Mouse (Mus musculus): ENCODE data around the gene Pex12. TPM values are rescaled to one million over a fixed set of nuclear protein-coding genes. Genes with fewer than 3 reads are reported as not detected.
"Not testable (repeated sequence)": the region's sequence is repeated elsewhere in the genome, so short reads cannot be mapped to it uniquely, and the experiment has no call there.

Pex12 gene
- polyA plus RNA-seq (2016; fragmentation: Nextera tagmentation; extraction: Ambion mirVana) = 13.9 and 17.2 TPM in 2 replicates

DNA sequence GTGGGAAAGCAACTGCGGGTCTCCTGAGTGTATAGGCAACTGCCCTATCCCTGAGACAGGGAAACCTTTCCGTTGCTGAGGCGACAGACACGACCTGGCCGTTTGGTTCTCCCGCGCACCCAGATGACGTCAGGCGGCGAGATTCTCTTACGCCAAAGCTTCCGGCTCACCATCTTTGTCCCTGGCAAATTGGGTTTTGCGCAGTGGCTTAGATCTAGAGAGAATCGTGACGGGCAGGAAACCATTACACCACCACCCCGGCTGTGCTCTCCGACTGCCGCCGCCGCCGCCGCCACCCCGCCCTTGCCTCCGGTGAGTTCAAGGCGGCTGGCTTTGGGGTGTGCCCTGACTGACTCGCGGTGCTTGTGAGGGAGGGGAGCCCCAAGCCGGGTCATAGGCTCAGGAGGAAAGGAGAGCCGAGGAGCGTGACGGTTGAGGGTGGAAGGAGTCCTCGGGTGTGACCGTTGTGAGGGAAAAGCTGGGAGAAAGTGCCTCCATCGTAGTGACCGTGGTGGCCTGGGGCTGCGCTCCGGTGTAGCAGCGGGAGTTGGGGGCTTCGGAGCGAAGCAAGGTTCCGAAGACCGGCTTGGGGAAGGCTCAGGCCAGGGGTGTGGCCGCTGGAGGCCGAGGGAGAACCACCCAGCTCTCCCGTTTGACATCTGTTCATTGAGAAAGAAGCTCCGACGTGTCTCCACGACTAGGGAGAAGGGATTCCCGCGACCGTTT lies at the start of gene Pex12:
Gene Pex12, minus strand, starts transcription at position 61 of the 726 bp plus-strand sequence.
- H3K27me3 ChIP-seq (ENCODE audit: insufficient read depth, poor library complexity, severe bottlenecking) = no peaks in the 10 kb centered on the region
- H3K4me3 ChIP-seq = peak within 1 kb of the TSS; percentile 96
- peaks cover 32% of the 10 kb centered on the region for H3K4me1 ChIP-seq (replicated peaks)
- peak; percentile 96 for DNase-seq (ENCODE audit: low spot score)
- no peaks in the 10 kb centered on the region for H3K9me3 ChIP-seq
- no peaks in the 10 kb centered on the region; the same call in 1 of the 2 replicates for H3K36me3 ChIP-seq
- peak within 1 kb of the TSS; percentile 97 for H3K27ac ChIP-seq
- WGBS = under 1% methylated on average over 51 of the region's 51 CpGs

DNA sequence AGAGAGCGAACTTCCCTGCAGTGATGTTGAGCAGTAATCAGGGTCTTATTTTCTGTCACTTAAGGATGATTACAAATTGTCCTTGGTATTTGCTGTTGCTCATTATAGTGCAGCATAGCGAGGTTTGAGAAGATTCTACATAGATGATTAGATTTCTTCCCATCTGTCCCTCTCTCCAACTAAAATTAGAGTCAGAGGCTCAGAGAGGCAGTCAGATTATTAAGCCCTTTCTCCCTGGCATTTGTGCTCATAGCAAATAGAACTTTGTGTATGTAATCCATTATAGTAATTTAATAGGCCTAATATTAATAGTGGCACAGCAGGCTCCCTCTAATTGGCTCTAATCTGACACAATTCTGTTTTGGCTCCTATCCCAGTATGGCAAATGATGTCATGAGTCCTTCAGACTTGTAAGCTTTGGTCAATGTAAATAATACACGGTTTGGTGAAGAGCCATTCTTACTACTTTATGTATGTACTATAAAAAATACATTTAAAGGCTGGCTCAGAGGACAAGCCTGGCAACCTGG lies 39.4 kb upstream of the Pex12 start:
- DNase-seq (ENCODE audit: low spot score) = no peak
- H3K36me3 ChIP-seq = peaks cover 97% of the 10 kb centered on the region
- no peaks in the 10 kb centered on the region for H3K4me1 ChIP-seq (replicated peaks)
- no peaks in the 10 kb centered on the region for H3K9me3 ChIP-seq
- WGBS = 93% methylated on average over 3 of the region's 3 CpGs
- no peak overlapping the region for H3K4me3 ChIP-seq
- H3K27ac ChIP-seq = no peak overlapping the region
- no peaks in the 10 kb centered on the region for H3K27me3 ChIP-seq (ENCODE audit: insufficient read depth, poor library complexity, severe bottlenecking)

DNA sequence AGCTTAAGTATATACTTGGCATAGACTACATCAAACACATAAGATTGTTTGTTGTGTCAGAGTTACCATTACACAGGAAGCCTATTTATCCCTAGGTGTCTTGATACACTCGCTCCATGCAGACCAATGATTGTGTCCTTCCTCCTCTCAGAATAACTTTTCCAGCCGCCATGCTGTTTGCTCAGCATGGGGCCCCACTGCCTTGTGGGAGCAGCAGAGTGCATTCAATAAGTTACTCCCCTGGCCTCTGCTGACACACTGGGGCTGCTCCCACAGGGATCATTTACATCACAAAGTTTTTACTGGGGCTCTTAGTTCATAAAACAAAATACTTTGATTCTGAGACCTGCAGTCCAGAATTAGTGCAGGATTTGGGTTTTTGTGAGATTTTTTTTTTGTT lies 37.3 kb upstream of the Pex12 start:
- Histone ChIP-seq H3K9me3 (no peaks in the 10 kb centered on the region), H3K4me1 (replicated peaks) (no peaks in the 10 kb centered on the region), H3K27ac (no peak overlapping the region), H3K27me3 (ENCODE audit: insufficient read depth, poor library complexity, severe bottlenecking) (no peaks in the 10 kb centered on the region), H3K4me3 (no peak overlapping the region), H3K36me3 (peaks cover 97% of the 10 kb centered on the region)
- DNase-seq (ENCODE audit: low spot score) = no peak
- WGBS = 33% methylated on average over 2 of the region's 2 CpGs

DNA sequence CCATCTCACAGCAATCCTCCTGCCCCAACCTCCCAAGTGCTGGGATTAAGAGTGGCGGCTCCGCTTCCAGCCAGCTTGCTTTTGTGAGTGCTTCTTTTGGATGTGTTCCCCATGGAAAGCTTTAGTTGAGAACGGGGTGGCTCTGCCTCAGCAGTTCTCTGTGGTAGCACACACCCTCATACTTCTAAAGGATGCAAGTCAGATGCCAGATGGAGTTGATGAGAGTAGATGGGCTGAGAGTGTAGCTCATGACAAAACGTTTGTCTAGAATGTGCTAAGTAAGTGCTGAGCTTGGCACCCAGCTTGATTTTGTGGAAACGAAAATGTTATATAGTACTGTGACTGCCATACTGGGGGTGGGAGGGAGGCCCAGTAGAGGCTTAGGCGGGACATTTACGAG lies 33.4 kb upstream of the Pex12 start:
- no peak overlapping the region for H3K27ac ChIP-seq
- no peak overlapping the region for H3K4me3 ChIP-seq
- no peaks in the 10 kb centered on the region for H3K4me1 ChIP-seq (replicated peaks)
- DNase-seq (ENCODE audit: low spot score) = no peak
- H3K9me3 ChIP-seq = no peaks in the 10 kb centered on the region
- peaks cover 84% of the 10 kb centered on the region for H3K36me3 ChIP-seq
- H3K27me3 ChIP-seq (ENCODE audit: insufficient read depth, poor library complexity, severe bottlenecking) = no peaks in the 10 kb centered on the region
- 92% methylated on average over 7 of the region's 7 CpGs for WGBS

DNA sequence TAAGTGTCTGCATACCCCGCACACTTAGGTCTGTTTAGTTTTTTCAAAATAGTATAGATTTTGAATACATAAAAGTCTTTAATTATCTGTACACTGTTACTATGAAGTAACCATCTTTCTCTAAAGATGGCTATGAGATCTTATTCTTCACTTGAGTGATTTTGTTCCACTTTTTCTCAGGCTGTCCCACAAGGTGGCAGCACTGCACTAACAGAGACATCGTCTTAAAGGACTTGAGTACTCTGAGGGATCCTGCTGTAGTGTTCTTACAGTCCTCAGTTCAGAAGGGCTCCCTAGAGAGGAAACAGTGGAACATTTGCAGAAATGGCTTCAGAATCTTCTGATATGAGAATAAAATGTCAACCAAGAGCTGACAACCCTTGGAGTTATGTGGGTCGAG lies 25.0 kb upstream of the Pex12 start:
- H3K36me3 ChIP-seq = peaks cover 75% of the 10 kb centered on the region
- peak; percentile 43 for DNase-seq (ENCODE audit: low spot score)
- 61% methylated on average over 3 of the region's 3 CpGs for WGBS
- no peak overlapping the region for H3K27ac ChIP-seq
- H3K4me1 ChIP-seq (replicated peaks) = no peaks in the 10 kb centered on the region
- no peaks in the 10 kb centered on the region for H3K27me3 ChIP-seq (ENCODE audit: insufficient read depth, poor library complexity, severe bottlenecking)
- H3K9me3 ChIP-seq = no peaks in the 10 kb centered on the region
- H3K4me3 ChIP-seq = no peak overlapping the region

DNA sequence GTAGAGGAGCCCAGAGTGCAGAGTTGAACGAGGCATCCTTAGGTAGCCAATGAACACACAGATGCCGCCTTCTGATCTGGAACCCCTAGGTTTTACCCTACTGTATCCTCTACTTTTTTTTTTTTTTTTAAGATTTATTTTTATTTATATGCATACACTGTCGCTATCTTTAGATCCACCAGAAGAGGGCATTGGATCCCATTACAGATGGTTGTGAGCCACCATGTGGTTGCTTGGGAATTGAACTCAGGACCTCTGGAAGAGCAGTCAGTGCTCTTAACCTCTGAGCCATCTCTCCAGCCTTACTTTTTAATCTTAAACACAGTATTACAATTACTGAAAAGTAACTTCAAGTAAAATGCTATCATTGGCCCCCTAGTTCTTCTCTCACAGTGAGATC lies 24.3 kb upstream of the Pex12 start:
- H3K4me3 ChIP-seq; H3K4me1 ChIP-seq (replicated peaks); H3K9me3 ChIP-seq; DNase-seq (ENCODE audit: low spot score); H3K27me3 ChIP-seq (ENCODE audit: insufficient read depth, poor library complexity, severe bottlenecking); H3K27ac ChIP-seq: not testable (repeated sequence)
- 92% methylated on average over 3 of the region's 3 CpGs for WGBS
- H3K36me3 ChIP-seq = peaks cover 83% of the 10 kb centered on the region

DNA sequence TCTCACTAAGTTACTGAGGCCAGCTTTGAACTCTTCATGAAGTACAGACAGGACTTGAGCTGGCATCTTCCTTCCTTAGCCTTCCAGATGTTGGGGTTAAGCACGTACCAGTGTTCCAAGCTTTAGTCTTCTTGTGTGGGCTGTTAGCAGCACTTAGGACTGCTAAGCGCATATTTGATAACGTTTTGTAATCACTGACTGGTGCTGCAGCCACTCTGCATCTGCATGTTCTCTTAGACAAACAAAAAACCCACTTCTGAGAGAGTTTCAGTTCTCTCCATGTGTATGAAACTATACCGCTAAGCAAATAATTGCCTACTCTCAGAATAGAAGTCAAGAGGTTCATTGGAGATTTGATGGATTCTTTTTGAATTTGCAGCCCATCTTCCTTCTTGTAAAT lies 16.7 kb upstream of the Pex12 start:
- Histone ChIP-seq H3K9me3 (no peaks in the 10 kb centered on the region), H3K27ac (no peak overlapping the region), H3K4me1 (replicated peaks) (no peaks in the 10 kb centered on the region), H3K36me3 (peaks cover 94% of the 10 kb centered on the region), H3K4me3 (no peak overlapping the region), H3K27me3 (ENCODE audit: insufficient read depth, poor library complexity, severe bottlenecking) (no peaks in the 10 kb centered on the region)
- no peak for DNase-seq (ENCODE audit: low spot score)
- 92% methylated on average over 4 of the region's 4 CpGs for WGBS

DNA sequence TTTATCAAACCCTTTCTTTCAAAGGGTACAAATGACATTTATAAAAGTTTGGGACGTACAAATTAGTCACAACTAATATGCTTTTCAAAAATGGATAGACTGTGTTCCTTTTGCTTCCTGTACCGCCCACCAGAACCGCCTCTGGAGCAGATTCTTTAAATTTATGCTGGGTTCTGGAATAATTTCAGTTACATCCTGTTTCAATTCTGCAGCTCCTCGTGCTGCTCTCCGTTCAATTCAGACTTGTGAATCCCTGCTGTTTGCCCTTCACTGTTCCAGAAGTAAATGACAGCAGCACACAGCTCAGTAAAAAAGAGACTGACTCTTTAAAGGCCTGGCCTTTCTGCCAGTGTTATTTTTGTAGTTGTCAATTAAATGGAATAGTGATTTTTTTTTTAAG lies 10.1 kb upstream of the Pex12 start:
- H3K4me1 ChIP-seq (replicated peaks) = no peaks in the 10 kb centered on the region
- peaks cover 63% of the 10 kb centered on the region for H3K36me3 ChIP-seq
- no peaks in the 10 kb centered on the region for H3K9me3 ChIP-seq
- no peaks in the 10 kb centered on the region for H3K27me3 ChIP-seq (ENCODE audit: insufficient read depth, poor library complexity, severe bottlenecking)
- WGBS = 79% methylated on average over 5 of the region's 5 CpGs
- H3K4me3 ChIP-seq = no peak overlapping the region
- H3K27ac ChIP-seq = no peak overlapping the region
- DNase-seq (ENCODE audit: low spot score) = no peak

DNA sequence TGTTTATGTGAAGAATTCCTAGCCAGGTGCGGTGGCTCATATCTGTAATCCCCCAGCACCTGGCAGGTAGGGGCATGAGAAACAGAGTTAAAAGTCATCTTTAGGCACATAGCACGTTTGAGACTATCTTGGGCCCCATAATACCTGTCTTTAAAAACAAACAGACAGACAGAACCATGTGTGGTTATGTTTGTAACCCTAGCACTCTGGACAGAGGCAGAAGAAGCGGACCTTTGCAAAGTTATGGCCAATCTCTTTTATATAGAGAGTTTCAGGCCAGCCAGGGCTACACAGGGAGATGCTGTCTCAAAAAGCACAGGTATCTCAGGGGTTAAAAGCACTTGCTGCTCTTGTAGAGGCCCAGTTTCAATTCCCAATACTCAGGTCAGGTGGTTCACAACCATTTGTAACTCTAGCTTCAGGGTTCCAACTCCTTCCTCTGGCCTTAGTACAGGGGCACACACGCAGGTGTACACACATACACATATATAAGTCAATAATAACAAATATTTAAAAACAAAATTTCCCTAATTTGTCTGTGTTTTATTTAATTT lies 4.4 kb upstream of the Pex12 start:
- WGBS = 80% methylated on average over 4 of the region's 4 CpGs

DNA sequence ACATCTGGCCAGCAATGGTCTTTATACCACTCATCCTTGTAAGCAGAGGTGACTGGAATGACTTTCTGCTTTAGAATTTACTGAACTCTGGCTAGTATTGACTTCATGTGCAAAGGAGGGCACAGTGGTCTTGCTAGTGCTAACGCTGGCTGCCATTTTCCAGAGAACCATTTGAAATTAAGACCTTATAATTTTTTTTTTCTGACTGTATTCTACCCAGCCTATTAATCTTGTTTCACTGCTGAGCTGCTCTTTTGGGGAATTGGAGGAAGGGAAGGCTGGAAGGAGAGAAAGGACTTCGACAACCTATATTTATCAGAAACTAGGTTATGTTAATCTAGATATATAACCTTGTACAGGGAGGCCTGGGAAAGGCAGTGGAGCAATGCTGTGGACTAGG lies 2.1 kb upstream of the Pex12 start:
- peaks cover 17% of the 10 kb centered on the region for H3K36me3 ChIP-seq

More for the DNA sequence above, 4.4 kb upstream of the Pex12 start:
- Histone ChIP-seq H3K36me3 (peaks cover 28% of the 10 kb centered on the region), H3K4me3 (no peak overlapping the region), H3K27ac (no peak overlapping the region), H3K4me1 (replicated peaks) (peaks cover 23% of the 10 kb centered on the region), H3K9me3 (no peaks in the 10 kb centered on the region), H3K27me3 (ENCODE audit: insufficient read depth, poor library complexity, severe bottlenecking) (no peaks in the 10 kb centered on the region)
- no peak for DNase-seq (ENCODE audit: low spot score)

DNA sequence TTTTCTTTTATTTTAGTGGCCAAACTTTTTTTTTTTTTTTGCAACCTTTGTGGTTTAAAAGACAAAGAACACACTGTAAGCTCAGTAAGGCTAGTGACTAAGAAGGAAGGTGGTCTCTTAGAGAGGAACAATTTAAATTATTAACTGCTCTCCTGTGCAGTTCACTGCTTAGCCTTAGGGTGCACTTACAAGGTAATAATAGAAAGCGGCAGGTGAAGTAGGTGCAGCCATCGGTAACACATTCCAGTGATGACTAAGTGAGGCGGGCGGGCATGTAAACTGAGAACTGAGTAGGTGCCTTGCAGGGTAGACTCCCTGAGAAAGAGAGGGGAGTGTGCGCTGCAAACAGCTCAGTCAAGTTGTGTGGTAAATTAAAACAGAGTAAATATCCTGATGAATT lies 1.4 kb upstream of the Pex12 start:
- WGBS = 67% methylated on average over 5 of the region's 5 CpGs
- no peaks in the 10 kb centered on the region for H3K27me3 ChIP-seq (ENCODE audit: insufficient read depth, poor library complexity, severe bottlenecking)
- peak overlapping the region; percentile 96 for H3K4me3 ChIP-seq
- peaks cover 26% of the 10 kb centered on the region for H3K4me1 ChIP-seq (replicated peaks)
- H3K27ac ChIP-seq = no peak overlapping the region
- DNase-seq (ENCODE audit: low spot score) = no peak
- no peaks in the 10 kb centered on the region for H3K9me3 ChIP-seq
- H3K36me3 ChIP-seq = peaks cover 10% of the 10 kb centered on the region

More for the DNA sequence above, 2.1 kb upstream of the Pex12 start:
- Histone ChIP-seq H3K9me3 (no peaks in the 10 kb centered on the region), H3K27me3 (ENCODE audit: insufficient read depth, poor library complexity, severe bottlenecking) (no peaks in the 10 kb centered on the region), H3K4me3 (peak overlapping the region; percentile 96; the same call in 1 of the 2 replicates), H3K27ac (no peak overlapping the region), H3K4me1 (replicated peaks) (peaks cover 26% of the 10 kb centered on the region)
- 94% methylated on average over 2 of the region's 2 CpGs for WGBS
- no peak for DNase-seq (ENCODE audit: low spot score)

DNA sequence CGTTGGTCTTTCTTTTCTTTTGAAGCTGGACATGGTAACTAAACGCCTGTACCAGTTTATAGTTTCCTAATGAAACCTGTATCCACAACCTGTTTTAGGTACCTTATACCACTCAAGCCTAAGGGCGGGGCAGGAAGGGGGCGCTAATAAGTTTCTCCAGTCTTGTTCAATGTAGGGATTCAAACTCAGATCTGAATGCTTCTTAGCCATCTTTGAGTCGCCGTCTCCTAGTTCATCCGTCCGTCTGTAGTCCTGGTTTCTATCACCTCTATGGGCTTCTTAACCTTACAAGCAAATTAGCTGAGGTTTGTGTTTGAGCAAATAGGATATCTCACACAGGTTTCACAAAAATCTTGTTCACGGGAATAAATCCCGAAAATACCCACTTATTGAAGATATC lies 262 bp downstream of the Pex12 start:
- DNase-seq (ENCODE audit: low spot score) = no peak
- Histone ChIP-seq H3K36me3 (peaks cover 4% of the 10 kb centered on the region), H3K27me3 (ENCODE audit: insufficient read depth, poor library complexity, severe bottlenecking) (no peaks in the 10 kb centered on the region), H3K4me3 (peak overlapping the region; percentile 96), H3K4me1 (replicated peaks) (peaks cover 38% of the 10 kb centered on the region), H3K9me3 (no peaks in the 10 kb centered on the region), H3K27ac (peak overlapping the region; percentile 97)
- 10% methylated on average over 10 of the region's 10 CpGs for WGBS

DNA sequence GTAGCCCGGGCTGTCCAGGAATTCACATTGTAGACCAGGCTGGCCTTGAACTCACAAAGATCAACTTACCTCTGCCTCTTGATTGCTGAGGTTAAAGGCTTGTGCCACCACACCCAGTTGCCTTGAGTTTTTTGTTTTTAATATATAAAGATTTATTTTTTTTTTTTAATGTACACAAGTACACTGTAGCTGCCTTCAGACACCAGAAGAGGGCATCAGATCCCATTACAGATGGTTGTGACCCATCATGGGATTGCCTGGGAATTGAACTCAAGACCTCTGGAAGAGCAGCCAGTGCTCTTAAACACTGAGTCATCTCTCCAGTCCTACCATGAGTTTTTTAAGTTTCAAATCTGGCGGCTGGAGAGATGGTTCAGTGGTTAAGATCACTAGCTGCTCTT lies 955 bp downstream of the Pex12 start:
- H3K4me1 ChIP-seq (replicated peaks) = peaks cover 38% of the 10 kb centered on the region
- no peak overlapping the region for H3K27ac ChIP-seq
- peaks cover 11% of the 10 kb centered on the region for H3K36me3 ChIP-seq
- WGBS = 57% methylated on average over 2 of the region's 2 CpGs
- H3K4me3 ChIP-seq = 0 out of 2 replicates have a peak overlapping the region, but pooled peaks have one; percentile 96
- no peaks in the 10 kb centered on the region for H3K27me3 ChIP-seq (ENCODE audit: insufficient read depth, poor library complexity, severe bottlenecking)
- no peak for DNase-seq (ENCODE audit: low spot score)
- no peaks in the 10 kb centered on the region for H3K9me3 ChIP-seq
